Mouse (Mus musculus) E14TG2a.4 (cell line): ENCODE results near the gene Enc1.

Source experiments
- CTCF ChIP-seq: conservative IDR thresholded peaks from 2 replicates; pipeline ENCODE4 v1.5.1; 2014; ENCODE audit warnings: low read length
- POU5F1 ChIP-seq: IDR thresholded peaks from 2 replicates; pipeline ENCODE4 v1.6.1; 2014; ENCODE audit warnings: low read length, borderline replicate concordance

- TF ChIP-seq CTCF: no peak
- TF ChIP-seq POU5F1: no peak
Measured at GRCm38 (mm10) chr13:97196925-97197218, 44.0 kb upstream of the Enc1 start.
